Mouse (Mus musculus) liver, embryonic 14.5 days (tissue): ENCODE measurements at regions not wholly inside any gene's neighbourhood (a gene's known extent, or its start where the extent isn't known, plus 50 kb on each side); places are given as distances from the start of the nearest gene placed in this dataset.

Experiments used
- ATAC-seq: fragments of 200-750 bp; cut with Nextera tagmentation; 2 replicates; pipeline ENCODE4 v1.8.0; 2017; ENCODE audit warnings: moderate number of reproducible peaks, mild to moderate bottlenecking, moderate library complexity; ENCODE audit not compliant: insufficient read depth
- DNase-seq, 3 experiments: peaks; one replicate each; pipeline ENCODE4 v3.0.0-alpha.2; 2012 to 2013; ENCODE audit warnings: low read depth in 3 of 3, low spot score in 3 of 3
- H3K27ac ChIP-seq: fragments of 300-500 bp; sonication (generic); 2 replicates; pipeline ENCODE4 v1.5.1; 2014; ENCODE audit warnings: moderate library complexity, mild to moderate bottlenecking, control low read depth, inconsistent platforms
- H3K27me3 ChIP-seq: fragments of 300-500 bp; sonication (generic); 2 replicates; pipeline ENCODE4 v1.6.1; 2014; ENCODE audit warnings: mild to moderate bottlenecking, low read length, moderate library complexity; ENCODE audit not compliant: control insufficient read depth, insufficient read depth
- H3K36me3 ChIP-seq: fragments of 300-500 bp; sonication (generic); replicated peaks from 2 replicates; pipeline ENCODE4 v1.6.1; 2014; ENCODE audit warnings: low read depth; ENCODE audit not compliant: control insufficient read depth, insufficient read depth
- H3K4me1 ChIP-seq, 2 experiments: fragments of 200-500 bp in 1 of 2; fragments of 300-500 bp in 1 of 2; sonication (generic) in 1 of 2; replicated peaks; 2 replicates each; pipeline ENCODE4 v1.6.1; 2012 to 2014; ENCODE audit warnings: antibody characterized with exemption in 1 of 2, inconsistent platforms in 1 of 2, low read length in 1 of 2; ENCODE audit not compliant: control insufficient read depth in 2 of 2, insufficient read depth in 2 of 2
- H3K4me2 ChIP-seq: fragments of 300-500 bp; sonication (generic); 2 replicates; pipeline ENCODE4 v1.6.1; 2014; ENCODE audit warnings: low read depth, mild to moderate bottlenecking, control low read depth, moderate library complexity
- H3K4me3 ChIP-seq, 2 experiments: fragments of 200-500 bp in 1 of 2; fragments of 300-500 bp in 1 of 2; sonication (generic) in 1 of 2; 2 replicates each; pipeline ENCODE4 v1.5.1; 2012 to 2014; ENCODE audit warnings: low read depth in 2 of 2, low read length in 2 of 2, mild to moderate bottlenecking in 2 of 2, control low read depth in 1 of 2, inconsistent platforms in 1 of 2, moderate library complexity in 1 of 2; ENCODE audit not compliant: insufficient read depth in 1 of 2
- H3K9ac ChIP-seq: fragments of 300-500 bp; sonication (generic); replicated peaks from 2 replicates; pipeline ENCODE4 v1.6.1; 2014; ENCODE audit warnings: mild to moderate bottlenecking, control low read depth, moderate library complexity
- H3K9me3 ChIP-seq: fragments of 300-500 bp; sonication (generic); 2 replicates; pipeline ENCODE4 v1.6.1; 2016; ENCODE audit warnings: low read length, mixed read lengths; ENCODE audit not compliant: control insufficient read depth
- CTCF ChIP-seq: IDR thresholded peaks from 2 replicates; pipeline ENCODE4 v1.5.1; 2016; ENCODE audit warnings: antibody characterized with exemption, low read depth, control low read depth
- EP300 ChIP-seq: IDR thresholded peaks from 2 replicates; pipeline ENCODE4 v1.6.1; 2016; ENCODE audit warnings: antibody characterized with exemption, low read depth
- WGBS: fragments of 180-500 bp; shearing (Covaris S2); extraction: QIAGEN DNeasy Blood & Tissue Kit; methylation state at CpG from one replicate; pipeline ENCODE4 v1.1.7; 2014; ENCODE audit not compliant: insufficient replicate concordance; 5-methylcytosine and 5-hydroxymethylcytosine counted together

GRCm38 (mm10) chr17:83102675-83103412 is 112.2 kb upstream of the Pkdcc start:
- DNase-seq = no peak

GRCm38 (mm10) chr17:83108151-83108550 is 106.9 kb upstream of the Pkdcc start:
- no peak overlapping the region for H3K27ac ChIP-seq
- H3K36me3 ChIP-seq = no peaks in the 10 kb centered on the region
- ATAC-seq (no peak), DNase-seq (no peak)
- no peaks in the 10 kb centered on the region for H3K9me3 ChIP-seq
- no peak overlapping the region for H3K4me3 ChIP-seq
- H3K27me3 ChIP-seq = no peaks in the 10 kb centered on the region
- peaks cover 0 to 10% of the 10 kb centered on the region in 2 experiments; a peak in 2 of 4 replicates for H3K4me1 ChIP-seq
- no peak overlapping the region for H3K9ac ChIP-seq
- no peak overlapping the region for H3K4me2 ChIP-seq
- no peak for TF ChIP-seq EP300
- TF ChIP-seq CTCF = no peak
- 51% methylated on average over 10 of the region's 10 CpGs for WGBS

More at GRCm38 (mm10) chr17:83102675-83103412, 112.2 kb upstream of the Pkdcc start:
- Histone ChIP-seq H3K9ac (no peak overlapping the region), H3K4me2 (no peak overlapping the region), H3K4me3 (no peak overlapping the region), H3K9me3 (no peaks in the 10 kb centered on the region), H3K36me3 (no peaks in the 10 kb centered on the region), H3K27me3 (no peaks in the 10 kb centered on the region), H3K4me1 (peaks cover 0 to 2% of the 10 kb centered on the region in 2 experiments; a peak in 1 of 4 replicates), H3K27ac (no peak overlapping the region)
- WGBS = 57% methylated on average over 6 of the region's 6 CpGs
- no peak for ATAC-seq
- TF ChIP-seq EP300 (no peak), CTCF (no peak)

GRCm38 (mm10) chr17:83109792-83110440 is 105.2 kb upstream of the Pkdcc start:
- Histone ChIP-seq H3K36me3 (no peaks in the 10 kb centered on the region), H3K4me2 (no peak overlapping the region), H3K4me1 (peaks cover 0 to 11% of the 10 kb centered on the region in 2 experiments; a peak in 2 of 4 replicates), H3K9me3 (no peaks in the 10 kb centered on the region), H3K9ac (no peak overlapping the region), H3K27me3 (no peaks in the 10 kb centered on the region), H3K4me3 (no peak overlapping the region), H3K27ac (no peak overlapping the region)
- no peak for TF ChIP-seq CTCF
- TF ChIP-seq EP300 = no peak
- no peak for ATAC-seq
- 45% methylated on average over 10 of the region's 10 CpGs for WGBS
- DNase-seq = no peak

- Histone ChIP-seq H3K9ac (no peak overlapping the region), H3K27ac (no peak overlapping the region), H3K9me3 (no peaks in the 10 kb centered on the region), H3K36me3 (no peaks in the 10 kb centered on the region), H3K4me1 (peaks cover 0 to 12% of the 10 kb centered on the region in 2 experiments; a peak in 2 of 4 replicates), H3K4me2 (no peak overlapping the region), H3K27me3 (no peaks in the 10 kb centered on the region), H3K4me3 (no peak overlapping the region)
- TF ChIP-seq EP300 (no peak), CTCF (no peak)
- 38% methylated on average over 8 of the region's 8 CpGs for WGBS
- ATAC-seq (no peak), DNase-seq (no peak)
Observed at GRCm38 (mm10) chr17:83110556-83110955, 104.5 kb upstream of the Pkdcc start.

GRCm38 (mm10) chr17:83115146-83115545 is 99.9 kb upstream of the Pkdcc start:
- Histone ChIP-seq H3K36me3 (no peaks in the 10 kb centered on the region), H3K27me3 (no peaks in the 10 kb centered on the region), H3K27ac (no peak overlapping the region), H3K9me3 (no peaks in the 10 kb centered on the region), H3K9ac (no peak overlapping the region), H3K4me2 (no peak overlapping the region), H3K4me1 (peaks cover 0 to 4% of the 10 kb centered on the region in 2 experiments; a peak in 1 of 4 replicates), H3K4me3 (no peak overlapping the region)
- DNase-seq = no peak
- 66% methylated on average over 4 of the region's 4 CpGs for WGBS
- ATAC-seq = no peak
- TF ChIP-seq EP300 = no peak
- TF ChIP-seq CTCF = no peak
